Mouse (Mus musculus): ENCODE data around the gene Ppp2r5e.

The Ppp2r5e gene

GRCm38 (mm10) chr12:75579076-75579475 lies 17.0 kb downstream of the Ppp2r5e start:
- no peak for DNase-seq (ENCODE audit: extremely low read depth, insufficient read length, low spot score)

- no peak for DNase-seq (ENCODE audit: extremely low read depth, insufficient read length, low spot score)
These were observed 18.8 kb downstream of the Ppp2r5e start for GRCm38 (mm10) chr12:75577255-75577654.

- DNase-seq (ENCODE audit: extremely low read depth, insufficient read length, low spot score): no peak
These were observed 23.8 kb downstream of the Ppp2r5e start for GRCm38 (mm10) chr12:75572271-75572670.

GRCm38 (mm10) chr12:75570138-75570537 lies 25.9 kb downstream of the Ppp2r5e start:
- no peak for DNase-seq (ENCODE audit: extremely low read depth, insufficient read length, low spot score)

DNA sequence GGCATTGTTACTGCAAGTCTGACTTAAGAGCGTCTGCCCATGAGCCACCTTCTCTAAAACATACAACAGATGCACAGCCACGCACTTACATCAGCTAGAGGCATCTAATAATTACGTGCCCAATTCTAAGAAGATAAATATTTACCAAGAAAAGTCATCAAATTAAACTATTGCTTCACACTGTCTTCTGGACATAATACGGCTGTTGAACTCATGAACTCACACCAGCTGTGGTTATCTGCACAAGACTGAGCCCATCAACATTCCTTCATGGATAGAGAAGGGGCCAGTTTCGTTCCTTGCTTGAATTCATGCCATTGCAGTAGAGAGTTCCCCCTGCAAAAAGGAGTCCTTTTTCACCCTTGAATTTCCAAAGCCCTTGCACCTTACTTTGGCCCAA lies 28.3 kb downstream of the Ppp2r5e start:
- DNase-seq (ENCODE audit: extremely low read depth, insufficient read length, low spot score): no peak

- DNase-seq (ENCODE audit: extremely low read depth, insufficient read length, low spot score): no peak
These were observed 30.3 kb downstream of the Ppp2r5e start for GRCm38 (mm10) chr12:75565756-75566155.

DNA sequence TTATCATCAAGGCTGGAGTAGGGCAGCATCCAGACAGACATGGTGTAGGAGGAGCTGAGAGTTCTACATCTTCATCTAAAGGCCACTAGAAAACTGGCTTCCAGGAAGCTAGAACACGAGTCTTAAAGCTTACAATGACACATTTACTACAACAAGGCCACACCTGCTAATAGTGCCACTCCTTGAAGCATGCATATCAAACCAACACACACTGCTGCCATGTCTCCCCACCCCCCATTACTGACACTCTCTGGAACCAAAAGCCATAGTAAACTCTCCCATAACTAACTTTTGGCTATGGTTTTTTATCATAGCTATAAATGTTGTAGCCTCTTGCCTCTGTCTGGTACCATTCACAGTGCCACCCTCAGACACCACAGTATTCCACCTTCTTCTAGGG lies 31.5 kb downstream of the Ppp2r5e start:
- no peak for DNase-seq (ENCODE audit: extremely low read depth, insufficient read length, low spot score)

- no peak for DNase-seq (ENCODE audit: extremely low read depth, insufficient read length, low spot score)
These were observed 32.9 kb downstream of the Ppp2r5e start for GRCm38 (mm10) chr12:75562996-75563618.

GRCm38 (mm10) chr12:75560681-75561387 lies 35.2 kb downstream of the Ppp2r5e start:
- no peak for DNase-seq (ENCODE audit: extremely low read depth, insufficient read length, low spot score)

DNA sequence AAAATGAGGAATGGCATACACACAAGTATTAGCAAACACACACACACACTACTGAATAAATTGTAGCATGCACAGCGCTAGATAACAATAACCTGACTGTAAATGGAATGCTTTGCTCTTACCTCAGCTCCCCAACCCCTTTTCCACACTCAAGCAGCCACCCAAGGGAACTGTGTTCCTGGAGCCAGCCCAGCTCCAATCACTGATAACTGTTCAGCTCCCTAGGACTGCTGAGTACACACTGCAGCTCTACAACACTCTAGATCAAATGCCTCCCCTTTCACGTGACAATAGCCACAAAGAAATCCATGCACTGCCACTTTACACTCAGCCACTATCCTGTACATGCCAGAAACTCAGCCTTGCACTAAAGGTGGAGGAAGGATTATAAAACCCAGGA lies 36.8 kb downstream of the Ppp2r5e start:
- DNase-seq (ENCODE audit: extremely low read depth, insufficient read length, low spot score): no peak

DNA sequence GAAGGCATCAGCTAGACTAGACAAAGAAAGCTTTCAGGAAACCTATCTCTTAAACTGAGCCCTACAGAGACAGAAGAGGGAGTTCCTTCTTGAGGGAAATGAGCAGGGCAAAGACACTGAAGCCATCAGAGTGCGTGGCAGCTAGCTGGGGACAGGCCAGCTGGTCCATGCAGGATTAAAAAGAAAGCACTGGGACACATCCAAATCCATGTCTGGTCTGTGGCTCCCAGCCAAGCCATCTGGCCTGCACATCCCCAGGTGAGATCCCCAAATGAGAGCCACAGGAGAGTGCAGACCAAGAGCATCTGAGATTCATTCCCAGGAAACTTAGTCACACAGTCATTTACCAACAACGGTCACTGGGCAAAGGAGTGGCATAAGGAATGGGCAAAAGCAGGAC lies 38.2 kb downstream of the Ppp2r5e start:
- DNase-seq (ENCODE audit: extremely low read depth, insufficient read length, low spot score): peak; percentile 18

- DNase-seq (ENCODE audit: extremely low read depth, insufficient read length, low spot score): no peak
These were observed 41.0 kb downstream of the Ppp2r5e start for GRCm38 (mm10) chr12:75555032-75555431.

GRCm38 (mm10) chr12:75552296-75552695 lies 43.7 kb downstream of the Ppp2r5e start:
- no peak for DNase-seq (ENCODE audit: extremely low read depth, insufficient read length, low spot score)

- DNase-seq (ENCODE audit: extremely low read depth, insufficient read length, low spot score): no peak
These were observed 44.4 kb downstream of the Ppp2r5e start for GRCm38 (mm10) chr12:75551671-75552070.

- no peak for DNase-seq (ENCODE audit: extremely low read depth, insufficient read length, low spot score)
These were observed 47.0 kb downstream of the Ppp2r5e start for GRCm38 (mm10) chr12:75548999-75549398.

- DNase-seq (ENCODE audit: extremely low read depth, insufficient read length, low spot score): no peak
These were observed 48.9 kb downstream of the Ppp2r5e start for GRCm38 (mm10) chr12:75547174-75547573.

GRCm38 (mm10) chr12:75546241-75546640 lies 49.8 kb downstream of the Ppp2r5e start:
- peak; percentile 50 for DNase-seq (ENCODE audit: extremely low read depth, insufficient read length, low spot score)

- DNase-seq (ENCODE audit: extremely low read depth, insufficient read length, low spot score): peak; percentile 41
These were observed 50.6 kb downstream of the Ppp2r5e start for GRCm38 (mm10) chr12:75545431-75545925.

GRCm38 (mm10) chr12:75544666-75545065 lies 51.4 kb downstream of the Ppp2r5e start:
- peak; percentile 27 for DNase-seq (ENCODE audit: extremely low read depth, insufficient read length, low spot score)

GRCm38 (mm10) chr12:75544259-75544658 lies 51.8 kb downstream of the Ppp2r5e start:
- DNase-seq (ENCODE audit: extremely low read depth, insufficient read length, low spot score): peak; percentile 15

DNA sequence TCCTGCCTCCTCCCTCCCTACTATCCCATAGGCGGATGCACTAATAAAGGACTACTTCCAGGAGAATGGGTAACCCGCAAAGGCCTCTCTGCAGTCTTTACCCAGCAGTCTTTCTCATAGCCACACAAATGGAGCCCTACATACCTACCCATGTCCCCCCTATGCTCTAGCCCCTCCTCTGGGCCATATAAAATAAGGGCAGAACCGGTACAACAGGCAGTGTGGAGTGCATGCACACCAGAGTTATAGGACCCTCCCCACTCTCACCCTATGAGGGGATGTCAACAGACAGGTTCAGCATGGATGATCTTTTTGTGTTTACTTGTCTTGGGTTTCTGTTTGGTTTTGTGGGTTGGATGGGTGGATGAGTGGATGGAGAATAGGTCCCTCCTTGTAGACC lies 52.7 kb downstream of the Ppp2r5e start:
- DNase-seq (ENCODE audit: extremely low read depth, insufficient read length, low spot score): no peak

DNA sequence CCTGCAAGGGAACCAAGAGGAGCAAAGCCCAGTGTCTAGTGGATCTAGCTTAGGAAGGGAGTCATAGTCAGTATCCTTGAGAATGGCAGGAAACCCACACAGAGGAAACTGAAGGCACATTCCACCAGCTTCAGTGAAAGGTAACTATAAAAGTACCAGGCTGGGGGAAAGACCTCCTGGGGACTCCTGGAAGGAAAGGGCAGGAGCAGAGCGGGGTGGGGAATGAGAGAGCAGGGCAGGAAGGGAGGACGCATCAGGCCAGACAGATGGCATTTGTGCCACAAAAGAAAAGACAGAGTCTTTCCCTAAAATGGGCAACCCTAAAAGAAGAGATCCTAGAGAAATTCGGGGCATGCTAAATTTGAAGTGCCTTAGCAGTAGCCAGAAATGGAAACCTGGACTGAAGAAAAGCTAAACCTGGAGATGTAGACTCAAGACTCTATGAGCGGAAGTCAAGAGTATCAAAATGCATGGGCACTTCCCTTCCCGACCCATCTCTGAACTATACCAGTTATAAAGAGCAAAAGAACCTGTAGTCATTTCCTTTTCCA lies 55.3 kb downstream of the Ppp2r5e start:
- DNase-seq (ENCODE audit: extremely low read depth, insufficient read length, low spot score): no peak
